Mouse (Mus musculus): ENCODE data around the gene Phpt1.

The Phpt1 gene

DNA sequence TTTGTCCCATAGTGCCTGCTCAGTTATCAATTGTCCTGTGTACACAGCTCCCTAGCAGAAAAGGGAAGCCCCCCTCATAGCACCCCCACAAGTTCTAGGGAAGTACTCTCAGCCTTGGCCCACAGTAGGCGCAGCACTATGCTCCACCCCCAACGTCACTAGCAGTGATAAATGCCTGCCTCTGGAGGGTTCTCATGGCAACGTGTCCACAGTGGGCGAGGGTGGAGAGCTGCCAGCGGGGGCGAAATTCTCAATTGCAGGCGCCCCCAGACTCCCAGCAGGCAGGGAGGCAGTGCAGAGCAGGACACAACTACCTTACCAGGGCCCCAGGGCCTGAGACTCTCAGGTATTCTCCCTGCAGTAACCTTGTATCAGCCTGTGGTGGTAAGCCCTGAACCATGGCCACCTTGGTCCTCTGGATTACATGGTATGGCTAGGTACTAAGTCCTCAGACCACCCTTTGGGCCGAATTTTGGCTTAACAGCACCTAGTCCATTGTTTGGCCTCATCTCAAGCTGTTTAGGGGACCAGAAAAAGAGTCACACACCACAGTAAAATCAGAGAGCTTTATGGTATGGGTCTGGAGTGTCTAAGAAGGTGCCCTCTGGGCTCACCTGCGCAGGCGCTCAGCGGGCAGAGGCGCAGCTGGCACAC lies 7.6 kb upstream of the Phpt1 start:
- DNase-seq, result peak; percentile 21

DNA sequence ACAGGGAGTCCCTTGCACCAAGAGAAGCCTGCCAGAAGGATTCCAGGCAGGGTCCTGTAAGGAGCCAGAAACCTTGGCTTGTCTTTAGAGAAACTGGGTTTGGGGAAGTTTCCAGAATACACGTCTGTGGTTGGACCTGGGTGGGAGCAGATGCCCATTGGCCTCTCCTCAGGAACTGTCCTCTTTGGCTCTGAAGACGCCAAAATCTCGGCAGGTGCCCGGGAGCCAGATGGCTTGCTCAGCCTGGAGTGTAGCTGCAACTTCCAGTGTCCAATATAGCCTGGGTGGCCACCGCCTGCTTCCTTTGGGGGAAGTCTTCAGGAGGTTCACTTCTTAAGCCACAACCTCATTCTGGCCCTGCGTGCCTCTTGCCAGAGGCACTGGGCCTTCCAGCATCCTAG lies 6.9 kb upstream of the Phpt1 start:
- DNase-seq, result peak; percentile 26

- peak; percentile 70 for DNase-seq
These were observed 6.4 kb upstream of the Phpt1 start, which contains the start of gene Ajm1 for GRCm38 (mm10) chr2:25581294-25581864. Ajm1 (minus strand) TSS chr2:25581757.

- DNase-seq, result peak; percentile 18
These were observed 5.6 kb upstream of the Phpt1 start for GRCm38 (mm10) chr2:25580621-25581101.

- DNase-seq, result peak; percentile 83
These were observed 4.9 kb upstream of the Phpt1 start for GRCm38 (mm10) chr2:25579737-25580460.

DNA sequence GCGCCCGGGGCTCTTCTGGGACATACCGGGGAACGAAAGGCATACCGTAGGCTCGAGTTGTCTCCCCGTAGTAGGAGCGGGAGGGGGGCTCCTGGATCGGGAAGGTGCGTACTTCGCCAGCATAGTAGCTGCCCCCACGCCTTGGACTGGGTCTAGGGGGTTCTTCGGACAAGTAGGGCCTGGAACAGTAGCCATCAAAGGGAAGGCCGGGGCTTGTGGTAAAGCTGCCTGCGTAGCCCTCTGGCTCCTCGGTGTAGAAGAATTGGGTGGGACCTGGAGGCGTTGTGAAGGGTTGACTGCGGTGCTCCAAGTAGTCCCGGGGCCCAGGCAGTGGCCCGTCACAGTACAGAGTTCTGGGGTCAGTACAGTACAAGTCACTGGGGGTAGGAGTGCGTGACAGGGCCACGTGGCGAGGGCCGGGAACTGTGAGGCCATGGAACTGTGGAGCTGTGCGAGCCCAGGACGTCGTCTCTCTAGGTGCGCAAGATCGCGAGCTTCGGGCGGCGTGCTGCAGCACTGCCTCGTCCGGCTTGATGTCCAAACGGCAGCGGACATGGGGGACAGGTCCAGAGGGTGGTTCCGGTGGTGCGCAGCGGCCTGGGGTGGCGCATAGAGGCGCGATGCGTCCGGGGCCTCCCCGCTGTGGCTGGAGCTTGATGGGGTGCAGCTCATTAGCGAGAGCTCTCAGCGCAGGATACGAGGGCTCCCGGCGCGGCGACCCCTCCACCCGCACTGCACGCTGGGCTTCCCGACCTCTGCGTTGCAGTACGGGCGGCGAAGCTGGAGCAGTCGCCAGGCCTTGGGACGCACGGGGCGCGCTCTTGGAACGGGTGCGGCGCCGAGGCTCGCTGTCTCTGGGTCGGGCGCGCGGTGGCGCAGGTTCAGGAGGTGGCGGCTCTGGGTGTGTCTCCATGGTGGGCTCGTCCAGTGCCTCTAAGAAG lies 4.0 kb upstream of the Phpt1 start:
- peak; percentile 60 for DNase-seq

- DNase-seq, result peak; percentile 22
These were observed 3.1 kb upstream of the Phpt1 start for GRCm38 (mm10) chr2:25577951-25578795.

GRCm38 (mm10) chr2:25576965-25577891 lies 2.2 kb upstream of the Phpt1 start:
- peak; percentile 59 for DNase-seq

DNA sequence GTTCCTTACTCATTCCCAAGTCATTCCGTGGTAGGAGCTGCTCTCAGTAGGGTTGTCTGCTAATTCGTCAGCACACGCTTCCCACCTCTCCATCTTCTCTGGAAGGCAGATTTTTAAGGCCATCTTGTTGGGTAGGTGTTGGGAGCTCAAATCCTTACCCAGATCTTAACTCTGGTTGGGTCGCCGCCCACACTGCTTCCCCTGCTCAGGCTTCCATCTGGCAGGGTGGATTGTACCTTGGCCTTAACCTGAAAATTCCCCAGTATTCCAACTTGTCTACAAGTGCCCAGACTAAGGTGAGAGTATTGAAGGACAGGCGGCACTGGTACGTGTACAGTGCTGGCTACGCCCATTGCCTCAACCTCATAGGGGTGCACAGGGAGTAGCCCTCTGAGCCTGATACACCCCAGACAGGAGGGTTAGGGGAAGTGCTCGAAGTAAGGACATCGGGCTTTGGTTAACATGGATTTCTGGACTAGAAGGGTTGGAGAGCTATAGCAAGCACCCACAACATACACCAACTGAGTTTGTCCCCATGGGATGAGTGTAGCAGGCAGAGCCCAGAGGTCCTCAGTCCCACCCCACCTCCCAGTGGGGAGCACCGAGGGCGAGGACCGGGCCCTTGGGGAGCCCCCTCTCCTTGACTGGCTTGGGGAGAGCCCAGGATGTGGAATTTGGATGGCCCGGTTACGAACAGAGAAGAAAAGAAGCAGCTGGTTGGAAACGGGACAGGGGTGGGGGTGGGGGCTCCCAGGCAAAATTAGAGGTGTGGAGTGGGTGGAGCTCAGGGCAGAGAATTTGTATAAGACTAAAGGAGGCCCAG lies 1.2 kb upstream of the Phpt1 start:
- DNase-seq, result peak; percentile 22

DNA sequence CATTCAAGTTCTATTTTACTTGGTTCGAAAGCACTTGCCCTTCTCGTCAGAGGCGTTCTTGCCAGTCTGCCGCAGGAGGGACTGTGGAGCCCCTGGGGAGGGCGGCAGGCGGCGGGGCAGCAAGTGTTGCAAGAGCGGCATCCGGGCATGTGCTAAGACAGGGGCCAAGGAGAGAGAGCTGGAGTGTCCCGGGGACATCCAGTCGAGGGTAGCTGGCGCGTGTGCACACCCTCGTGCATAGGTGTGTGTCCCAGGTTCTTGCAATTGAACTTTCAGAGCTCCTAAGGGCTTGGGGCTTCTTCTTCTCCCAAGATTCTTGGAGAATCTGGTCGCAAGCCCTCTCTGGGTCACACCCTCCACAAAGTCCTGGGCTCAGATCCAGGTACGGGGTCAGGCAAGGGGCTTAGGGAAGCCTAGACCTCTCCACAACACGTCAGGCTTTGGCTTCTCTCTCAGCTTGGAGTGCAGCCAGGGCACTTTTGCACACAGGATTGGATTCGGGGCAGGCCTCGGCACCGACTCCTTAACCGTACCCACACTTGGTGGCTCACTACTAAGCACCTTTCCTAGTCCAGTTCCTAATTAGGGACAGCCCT lies 506 bp upstream of the Phpt1 start:
- DNase-seq, result peak; percentile 80

GRCm38 (mm10) chr2:25574136-25574535 lies 888 bp downstream of the Phpt1 start:
- no peak for DNase-seq

DNA sequence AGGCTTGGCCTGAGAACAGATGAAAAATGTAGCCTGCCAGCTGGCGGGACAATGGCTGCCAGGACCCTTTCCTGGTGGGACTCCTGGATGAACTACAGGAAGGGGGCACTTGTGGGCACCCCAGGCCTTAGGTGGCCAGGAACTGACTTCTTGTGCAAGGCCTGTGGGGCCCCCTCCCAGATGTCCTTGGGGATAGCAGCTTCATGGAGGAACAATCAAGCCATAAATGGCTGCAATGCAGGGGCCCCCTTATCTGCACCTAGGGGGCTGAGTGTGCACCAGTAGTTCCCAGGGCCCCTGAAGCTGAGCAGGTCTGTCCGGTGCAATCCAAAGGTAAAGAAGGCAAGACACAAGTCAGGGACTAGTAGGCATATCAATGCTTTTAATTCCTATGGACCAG lies 2.0 kb downstream of the Phpt1 start:
- peak; percentile 10 for DNase-seq

GRCm38 (mm10) chr2:25571221-25571620 lies 3.8 kb downstream of the Phpt1 start:
- no peak for DNase-seq

DNA sequence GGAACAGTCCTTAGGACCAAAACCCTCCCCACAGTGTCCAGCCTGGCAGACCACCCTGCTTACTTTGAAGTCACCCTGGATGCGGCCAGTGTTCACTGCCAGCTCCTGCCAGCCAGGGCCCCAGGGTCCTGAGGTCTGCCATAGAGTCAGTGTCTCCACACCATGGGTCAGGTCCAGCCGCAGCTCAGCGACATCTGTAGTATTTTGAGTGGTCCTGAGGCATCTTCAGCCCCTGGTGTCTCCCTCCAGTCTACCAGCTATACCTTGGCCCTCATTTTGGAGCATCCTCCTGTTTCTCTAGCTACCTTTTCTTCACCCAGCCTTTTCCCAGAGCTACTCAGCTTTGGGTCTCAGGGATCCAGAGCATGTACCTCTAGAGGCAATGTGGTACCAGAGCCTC lies 5.7 kb downstream of the Phpt1 start:
- DNase-seq, result no peak

DNA sequence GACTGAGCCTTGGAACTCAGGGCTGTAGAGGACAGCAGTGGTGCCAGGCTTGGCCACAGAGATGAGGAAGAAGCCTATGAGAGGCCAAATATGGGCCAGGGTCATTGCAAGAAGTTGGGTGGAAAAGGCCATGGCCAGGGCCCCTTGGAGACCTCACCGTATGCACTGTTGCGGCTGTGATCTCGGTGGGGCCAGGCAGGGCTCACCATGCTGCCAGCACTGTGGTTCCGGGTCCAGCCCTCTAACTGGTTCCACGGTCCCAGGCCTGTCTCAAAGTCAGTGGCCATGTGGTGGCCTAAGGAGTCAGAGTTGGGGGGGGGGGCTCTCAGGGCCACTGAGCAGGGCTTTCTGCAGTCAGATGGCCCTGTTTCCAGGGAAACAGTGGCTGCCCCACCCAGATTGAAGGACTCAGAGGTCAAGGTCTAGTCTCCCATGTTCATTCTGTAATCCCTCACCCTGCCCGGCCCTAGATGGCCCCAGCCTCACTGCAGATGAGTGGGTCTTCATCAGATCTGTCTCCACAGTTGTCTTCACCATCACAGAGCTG lies 6.5 kb downstream of the Phpt1 start:
- DNase-seq, result peak; percentile 7

- peak; percentile 15 for DNase-seq
These were observed 8.5 kb downstream of the Phpt1 start for GRCm38 (mm10) chr2:25566558-25566957.

- DNase-seq, result peak; percentile 6
These were observed 9.3 kb downstream of the Phpt1 start for GRCm38 (mm10) chr2:25565741-25566140.

DNA sequence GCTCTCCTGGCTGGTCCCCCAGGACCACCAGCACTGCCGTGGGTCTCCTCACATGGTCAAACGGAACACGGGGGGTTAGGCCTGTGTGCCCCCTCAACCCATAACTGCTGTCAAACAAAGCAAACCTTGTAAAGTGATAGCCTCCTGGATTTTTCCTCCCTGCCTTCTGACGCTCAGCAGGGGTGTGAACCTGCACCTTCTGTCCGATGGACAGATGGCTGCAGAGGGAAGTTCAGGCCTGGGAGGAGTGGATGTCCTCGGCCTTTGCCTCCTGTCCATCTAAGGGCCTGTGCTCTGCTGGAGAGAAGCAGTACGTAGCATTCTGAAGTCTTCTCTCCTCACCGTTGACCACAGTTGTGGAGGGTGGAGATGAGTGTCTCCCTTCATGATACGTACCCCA lies 13.1 kb downstream of the Phpt1 start:
- DNase-seq, result no peak

DNA sequence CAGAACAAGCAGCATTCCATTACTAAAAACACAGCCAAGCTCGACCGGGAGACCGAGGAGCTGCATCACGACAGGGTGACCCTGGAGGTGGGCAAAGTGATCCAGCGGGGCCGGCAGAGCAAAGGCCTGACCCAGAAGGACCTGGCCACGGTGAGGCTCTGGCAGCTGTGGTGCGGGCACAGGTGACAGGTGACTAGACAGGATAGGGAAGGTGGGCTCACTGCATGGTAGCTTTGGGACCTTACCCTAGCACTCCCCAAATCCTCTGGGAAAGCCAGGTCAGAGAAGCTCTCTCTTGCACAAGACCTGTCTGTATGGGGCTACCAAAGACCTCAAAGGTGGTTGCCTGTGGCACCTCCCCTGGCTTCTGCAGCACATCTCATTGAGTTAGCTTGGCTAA lies 14.5 kb downstream of the Phpt1 start:
- no peak for DNase-seq

Data from thymus, postnatal 4 days (tissue).